Mouse (Mus musculus) lung, postnatal 0 days (tissue): Measurements from ENCODE around the gene Fbxl19. TPM values are rescaled to one million over a fixed set of nuclear protein-coding genes. Genes with fewer than 3 reads are reported as not detected.

Source experiments
- ATAC-seq: fragments of 200-750 bp; cut with Nextera tagmentation; 2 replicates; pipeline ENCODE4 v1.8.0; 2017; ENCODE audit warnings: moderate library complexity
- DNase-seq: peaks from one replicate; pipeline ENCODE4 v3.0.0-alpha.2; 2016; ENCODE audit warnings: low spot score
- H3K27ac ChIP-seq: fragments of 300-500 bp; sonication (generic); 2 replicates; pipeline ENCODE4 v1.5.1; 2014; ENCODE audit warnings: antibody characterized with exemption, mild to moderate bottlenecking, low read length, mixed read lengths
- H3K27me3 ChIP-seq: fragments of 300-500 bp; sonication (generic); replicated peaks from 2 replicates; pipeline ENCODE4 v1.6.1; 2014; ENCODE audit warnings: low read length, mixed read lengths; ENCODE audit not compliant: insufficient read depth
- H3K36me3 ChIP-seq: fragments of 300-500 bp; sonication (generic); 2 replicates; pipeline ENCODE4 v1.6.1; 2014; ENCODE audit warnings: low read length, mixed read lengths; ENCODE audit not compliant: insufficient read depth
- H3K4me1 ChIP-seq: fragments of 300-500 bp; sonication (generic); 2 replicates; pipeline ENCODE4 v1.6.1; 2014; ENCODE audit warnings: antibody characterized with exemption, low read depth, low read length, mixed read lengths; ENCODE audit not compliant: insufficient read depth
- H3K4me2 ChIP-seq: fragments of 300-500 bp; sonication (generic); replicated peaks from 2 replicates; pipeline ENCODE4 v1.6.1; 2014; ENCODE audit warnings: low read depth, mild to moderate bottlenecking, low read length, moderate library complexity, mixed read lengths
- H3K4me3 ChIP-seq: fragments of 300-500 bp; sonication (generic); 2 replicates; pipeline ENCODE4 v1.5.1; 2014; ENCODE audit warnings: low read depth, low read length
- H3K9ac ChIP-seq: fragments of 300-500 bp; sonication (generic); replicated peaks from 2 replicates; pipeline ENCODE4 v1.6.1; 2014; ENCODE audit warnings: low read depth, mild to moderate bottlenecking
- H3K9me3 ChIP-seq: fragments of 300-500 bp; sonication (generic); 2 replicates; pipeline ENCODE4 v1.6.1; 2016; ENCODE audit warnings: low read length, mixed read lengths
- CTCF ChIP-seq: IDR thresholded peaks from 2 replicates; pipeline ENCODE4 v1.5.1; 2016; ENCODE audit warnings: antibody characterized with exemption, mild to moderate bottlenecking
- EP300 ChIP-seq: IDR thresholded peaks from 2 replicates; pipeline ENCODE4 v1.6.1; 2016; ENCODE audit warnings: antibody characterized with exemption, mild to moderate bottlenecking, control low read depth
- WGBS: fragments of 180-500 bp; shearing (Covaris S2); extraction: QIAGEN DNeasy Blood & Tissue Kit; methylation state at CpG from one replicate; pipeline ENCODE4 v1.1.7; 2014; 5-methylcytosine and 5-hydroxymethylcytosine counted together
- polyA plus RNA-seq: library from polyadenylated mRNA; unstranded; fragments of >200 nt; fragmentation: Nextera tagmentation; extraction: Ambion mirVana; gene quantifications from 2 replicates; pipeline ENCODE4 v1.2.1, GENCODE M21; 2015

The Fbxl19 gene
- polyA plus RNA-seq, 1 experiment from 2014 or later = 1.6 TPM

DNA sequence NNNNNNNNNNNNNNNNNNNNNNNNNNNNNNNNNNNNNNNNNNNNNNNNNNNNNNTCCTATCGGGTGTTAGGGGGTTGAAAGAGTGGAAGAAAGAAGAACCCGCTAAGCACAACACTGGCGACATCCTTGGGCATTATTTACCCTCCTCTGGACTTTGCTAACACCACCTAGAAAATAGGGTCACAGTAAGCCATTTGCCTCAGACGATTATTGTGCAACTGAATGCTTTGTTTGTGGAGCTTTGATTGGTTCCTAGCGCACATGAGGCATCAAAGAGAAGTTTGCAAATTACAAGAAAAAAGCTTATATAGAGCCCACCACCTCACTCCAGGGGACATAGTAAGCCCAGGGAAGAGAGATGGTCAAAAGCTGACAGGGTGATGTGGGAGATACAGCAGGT is 64.5 kb downstream of the Fbxl19 start:
- no peak overlapping the region for H3K4me2 ChIP-seq
- H3K9me3 ChIP-seq = no peaks in the 10 kb centered on the region
- no peak overlapping the region for H3K4me3 ChIP-seq
- 61% methylated on average over 5 of the region's 5 CpGs for WGBS
- H3K4me1 ChIP-seq = no peaks in the 10 kb centered on the region
- H3K36me3 ChIP-seq = no peaks in the 10 kb centered on the region
- no peak for TF ChIP-seq EP300
- no peak for TF ChIP-seq CTCF
- ATAC-seq (no peak), DNase-seq (no peak)
- H3K9ac ChIP-seq = no peak overlapping the region
- no peak overlapping the region for H3K27ac ChIP-seq
- no peaks in the 10 kb centered on the region for H3K27me3 ChIP-seq

DNA sequence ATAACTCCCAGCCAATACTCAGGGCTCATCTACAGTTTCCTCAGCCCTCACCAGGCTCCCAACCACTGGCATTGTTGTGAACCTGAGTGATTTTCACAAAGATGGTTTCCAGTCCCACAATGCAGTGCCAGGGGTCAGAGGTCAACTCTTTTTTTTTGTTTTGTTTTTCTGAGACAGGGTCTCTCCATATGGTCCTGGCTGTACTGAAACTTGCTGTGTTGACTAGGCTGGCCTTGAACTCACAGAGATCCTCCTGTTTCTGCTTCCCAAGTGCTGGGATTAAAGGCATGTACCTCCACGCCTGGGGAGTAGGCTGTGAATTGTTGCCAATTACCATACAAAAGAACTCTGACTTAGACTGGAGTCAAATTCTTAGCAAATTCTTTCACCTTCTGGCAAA is 65.5 kb downstream of the Fbxl19 start:
- ATAC-seq (no peak), DNase-seq (no peak)
- no peaks in the 10 kb centered on the region for H3K9me3 ChIP-seq
- H3K4me2 ChIP-seq = no peak overlapping the region
- 93% methylated on average over 1 of the region's 1 CpGs for WGBS
- H3K4me3 ChIP-seq = no peak overlapping the region
- no peak overlapping the region for H3K27ac ChIP-seq
- no peaks in the 10 kb centered on the region for H3K4me1 ChIP-seq
- H3K27me3 ChIP-seq = no peaks in the 10 kb centered on the region
- no peak overlapping the region for H3K9ac ChIP-seq
- TF ChIP-seq EP300 = no peak
- TF ChIP-seq CTCF = no peak
- no peaks in the 10 kb centered on the region for H3K36me3 ChIP-seq

DNA sequence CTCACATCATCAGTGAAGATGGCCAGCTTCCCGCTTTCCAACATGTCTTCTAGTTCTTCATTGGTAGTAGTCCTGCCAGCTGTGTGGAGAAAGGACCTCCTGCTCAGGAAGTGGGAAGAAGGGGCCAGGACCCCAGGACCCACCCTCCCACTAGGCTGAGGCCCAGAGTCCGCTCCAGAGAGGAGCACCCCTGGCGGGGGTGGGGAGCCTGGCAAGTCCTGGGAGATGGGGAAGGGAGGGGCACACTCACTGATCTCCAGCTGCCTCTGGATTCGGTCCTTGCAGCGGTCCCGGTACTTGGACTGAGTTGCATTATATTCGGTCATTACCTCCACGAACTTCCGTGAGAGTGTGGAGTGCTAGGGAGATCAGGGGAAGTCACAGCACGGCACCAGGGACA is 66.3 kb downstream of the Fbxl19 start:
- Histone ChIP-seq H3K4me3 (no peak overlapping the region), H3K4me1 (no peaks in the 10 kb centered on the region), H3K27ac (no peak overlapping the region), H3K4me2 (no peak overlapping the region), H3K36me3 (no peaks in the 10 kb centered on the region), H3K9me3 (no peaks in the 10 kb centered on the region), H3K27me3 (no peaks in the 10 kb centered on the region), H3K9ac (no peak overlapping the region)
- TF ChIP-seq CTCF (no peak), EP300 (no peak)
- ATAC-seq (no peak), DNase-seq (no peak)
- 69% methylated on average over 10 of the region's 10 CpGs for WGBS

DNA sequence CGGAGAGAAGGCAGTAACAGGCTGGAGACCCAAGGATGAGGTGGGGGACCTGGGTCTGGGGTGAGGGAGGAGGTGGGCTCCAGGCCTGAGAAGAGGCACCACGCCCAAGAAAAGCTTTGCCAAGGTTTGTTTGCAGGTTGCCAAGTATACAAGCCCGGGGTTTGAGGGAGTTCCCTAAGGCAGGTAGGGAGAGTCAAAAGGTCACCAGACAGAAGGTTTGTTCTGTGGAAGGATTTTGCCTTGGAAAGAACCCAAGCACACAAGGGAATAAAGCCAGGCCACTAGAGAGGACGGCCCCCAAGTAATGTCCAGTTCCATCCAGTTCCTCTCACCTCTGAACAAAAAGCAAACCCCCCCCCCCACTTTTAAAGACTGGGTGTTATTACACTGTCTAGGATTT is 66.9 kb downstream of the Fbxl19 start:
- no peaks in the 10 kb centered on the region for H3K9me3 ChIP-seq
- H3K4me1 ChIP-seq = no peaks in the 10 kb centered on the region
- H3K27ac ChIP-seq = no peak overlapping the region
- no peaks in the 10 kb centered on the region for H3K36me3 ChIP-seq
- no peaks in the 10 kb centered on the region for H3K27me3 ChIP-seq
- H3K9ac ChIP-seq = no peak overlapping the region
- TF ChIP-seq CTCF (no peak), EP300 (no peak)
- ATAC-seq (no peak), DNase-seq (no peak)
- H3K4me2 ChIP-seq = no peak overlapping the region
- 77% methylated on average over 4 of the region's 4 CpGs for WGBS
- no peak overlapping the region for H3K4me3 ChIP-seq

DNA sequence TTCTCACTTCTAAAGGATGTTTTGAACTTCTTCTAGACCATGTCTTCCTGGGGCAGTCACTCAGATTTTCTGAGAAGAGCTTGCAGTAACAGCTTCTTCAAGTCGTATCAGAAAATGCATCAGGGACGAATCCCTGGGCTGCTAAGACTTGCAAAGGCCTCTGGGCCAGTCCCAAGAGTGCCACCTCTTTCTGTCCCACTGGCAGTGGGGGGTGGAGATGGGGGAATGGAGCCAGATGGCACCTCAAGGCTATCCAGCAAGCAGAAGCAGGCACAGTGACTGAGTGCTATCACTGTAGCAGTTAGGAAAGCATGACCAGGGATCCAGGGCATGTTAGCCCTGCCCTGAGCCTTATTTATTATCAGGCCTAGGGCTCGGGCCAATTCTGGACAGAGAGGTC is 67.9 kb downstream of the Fbxl19 start:
- no peak for DNase-seq
- Histone ChIP-seq H3K27ac (no peak overlapping the region), H3K4me2 (no peak overlapping the region), H3K4me1 (no peaks in the 10 kb centered on the region), H3K9ac (no peak overlapping the region), H3K27me3 (no peaks in the 10 kb centered on the region), H3K9me3 (no peaks in the 10 kb centered on the region), H3K36me3 (no peaks in the 10 kb centered on the region), H3K4me3 (no peak overlapping the region)
- TF ChIP-seq CTCF = no peak
- no peak for TF ChIP-seq EP300
- no peak for ATAC-seq
- WGBS = 78% methylated on average over 3 of the region's 3 CpGs

DNA sequence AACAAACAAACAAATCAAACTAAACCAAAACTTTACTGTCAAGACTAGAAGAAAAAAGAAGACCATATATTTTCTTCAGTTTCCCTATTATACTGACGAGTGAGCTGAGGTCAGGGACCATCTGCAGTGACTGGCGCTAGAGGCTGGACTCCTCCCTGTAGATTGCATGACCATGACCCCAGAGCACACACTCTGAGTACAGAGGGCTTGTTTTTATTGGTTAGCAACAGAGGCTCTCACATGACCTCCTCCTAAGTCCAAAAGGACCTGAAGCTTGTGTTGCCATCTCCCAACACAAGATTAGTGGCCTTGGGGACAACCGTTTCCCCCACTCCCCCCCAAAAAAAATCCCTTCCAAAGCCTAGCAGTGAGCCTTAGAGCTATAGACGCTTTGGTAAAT is 69.5 kb downstream of the Fbxl19 start:
- no peak overlapping the region for H3K9ac ChIP-seq
- peak overlapping the region; percentile 11; the same call in 1 of the 2 replicates for H3K4me2 ChIP-seq
- WGBS = 48% methylated on average over 4 of the region's 4 CpGs
- ATAC-seq (no peak), DNase-seq (no peak)
- peak overlapping the region; percentile 32; the same call in 1 of the 2 replicates for H3K27ac ChIP-seq
- no peak for TF ChIP-seq CTCF
- no peak for TF ChIP-seq EP300
- H3K36me3 ChIP-seq = no peaks in the 10 kb centered on the region
- H3K4me1 ChIP-seq = no peaks in the 10 kb centered on the region
- H3K27me3 ChIP-seq = no peaks in the 10 kb centered on the region
- H3K9me3 ChIP-seq = no peaks in the 10 kb centered on the region
- H3K4me3 ChIP-seq = no peak overlapping the region
